Mouse (Mus musculus) MEL (cell line): ENCODE results near the gene Usp36.

Experiments used
- CTCF ChIP-seq, 3 experiments: IDR thresholded peaks in 2 of 3; conservative IDR thresholded peaks in 1 of 3; 2 replicates each; pipeline ENCODE4 v1.5.1; 2011 to 2012; ENCODE audit warnings: low read length in 3 of 3, low read depth in 2 of 3, mild to moderate bottlenecking in 2 of 3, improper control_type of control experiment in 1 of 3, inconsistent platforms in 1 of 3, mixed read lengths in 1 of 3, moderate library complexity in 1 of 3; ENCODE audit not compliant: control insufficient read depth in 1 of 3, insufficient read depth in 1 of 3, poor library complexity in 1 of 3, severe bottlenecking in 1 of 3
- E2F4 ChIP-seq: IDR thresholded peaks from 2 replicates; pipeline ENCODE4 v1.6.1; 2011; ENCODE audit warnings: low read depth, low read length, improper control_type of control experiment, borderline replicate concordance
- ELF1 ChIP-seq: IDR thresholded peaks from 2 replicates; pipeline ENCODE4 v1.6.1; 2014; ENCODE audit warnings: low read depth, mild to moderate bottlenecking, inconsistent platforms, low read length, improper control_type of control experiment, moderate library complexity
- EP300 ChIP-seq, 2 experiments: IDR thresholded peaks; 2 replicates each; pipeline ENCODE4 v1.6.1; 2011; ENCODE audit warnings: improper control_type of control experiment in 2 of 2, low read length in 2 of 2, low read depth in 1 of 2, mild to moderate bottlenecking in 1 of 2
- GATA1 ChIP-seq: IDR thresholded peaks from 2 replicates; pipeline ENCODE4 v1.6.1; 2011; ENCODE audit warnings: low read depth, low read length, improper control_type of control experiment
- MAFK ChIP-seq: IDR thresholded peaks from 2 replicates; pipeline ENCODE4 v1.6.1; 2011; ENCODE audit warnings: low read depth, mild to moderate bottlenecking, low read length, improper control_type of control experiment, borderline replicate concordance
- POLR2A ChIP-seq, 2 experiments: IDR thresholded peaks; 2 replicates each; pipeline ENCODE4 v1.6.1; 2011 to 2012; ENCODE audit warnings: low read length in 2 of 2, mild to moderate bottlenecking in 2 of 2, control low read depth in 1 of 2, improper control_type of control experiment in 1 of 2, low read depth in 1 of 2, moderate library complexity in 1 of 2; ENCODE audit not compliant: control insufficient read depth in 1 of 2, insufficient read depth in 1 of 2, poor library complexity in 1 of 2
- RAD21 ChIP-seq: IDR thresholded peaks from 2 replicates; pipeline ENCODE4 v1.6.1; 2011; ENCODE audit warnings: mild to moderate bottlenecking, low read depth, low read length, improper control_type of control experiment
- SMC3 ChIP-seq: IDR thresholded peaks from 2 replicates; pipeline ENCODE4 v1.6.1; 2011; ENCODE audit warnings: low read depth, low read length, improper control_type of control experiment
- TAL1 ChIP-seq: IDR thresholded peaks from 2 replicates; pipeline ENCODE4 v1.6.1; 2012; ENCODE audit warnings: mild to moderate bottlenecking, inconsistent platforms, low read length, moderate library complexity, mixed read lengths
- UBTF ChIP-seq: IDR thresholded peaks from 2 replicates; pipeline ENCODE4 v1.6.1; 2012; ENCODE audit warnings: low read depth, mild to moderate bottlenecking, inconsistent platforms, low read length, improper control_type of control experiment, moderate library complexity, borderline replicate concordance; ENCODE audit not compliant: insufficient read depth
- USF2 ChIP-seq, 2 experiments: IDR thresholded peaks; 2 replicates each; pipeline ENCODE4 v1.6.1; 2011 to 2012; ENCODE audit warnings: improper control_type of control experiment in 2 of 2, low read length in 2 of 2, borderline replicate concordance in 1 of 2, inconsistent platforms in 1 of 2, low read depth in 1 of 2, mild to moderate bottlenecking in 1 of 2; ENCODE audit not compliant: insufficient read depth in 1 of 2

- no peak for TF ChIP-seq USF2 (IDR thresholded peaks at IDR 0.05; ENCODE audit: borderline replicate concordance in 1 of 2, insufficient read depth in 1 of 2, low read depth in 1 of 2, low read length in 2 of 2)
- no peak for TF ChIP-seq EP300 (IDR thresholded peaks at IDR 0.05; ENCODE audit: low read depth in 1 of 2, low read length in 2 of 2)
- no peak for TF ChIP-seq E2F4
- TF ChIP-seq GATA1, result no peak
- TF ChIP-seq CTCF (IDR thresholded peaks at IDR 0.05 in 2 of 3, conservative IDR thresholded peaks at IDR 0.05 in 1 of 3; ENCODE audit: control insufficient read depth in 1 of 3, insufficient read depth in 1 of 3, low read depth in 2 of 3, low read length in 3 of 3, poor library complexity in 1 of 3, severe bottlenecking in 1 of 3), result no peak
- TF ChIP-seq MAFK, result no peak
- TF ChIP-seq TAL1, result no peak
- no peak for TF ChIP-seq UBTF
- no peak for TF ChIP-seq POLR2A (IDR thresholded peaks at IDR 0.05; ENCODE audit: control insufficient read depth in 1 of 2, insufficient read depth in 1 of 2, low read depth in 1 of 2, low read length in 2 of 2, poor library complexity in 1 of 2)
- TF ChIP-seq ELF1, result no peak
- TF ChIP-seq SMC3, result no peak
- no peak for TF ChIP-seq RAD21
These were observed 50.5 kb downstream of the Usp36 start for GRCm38 (mm10) chr11:118239281-118240198.
